Mouse (Mus musculus) G1E (cell line): ENCODE data around the gene Tbp.

Experiments
- CTCF ChIP-seq: IDR thresholded peaks from 2 replicates; pipeline ENCODE4 v1.5.1; 2012; ENCODE audit warnings: low read depth, low read length, inconsistent platforms, mixed read lengths
- TAL1 ChIP-seq: conservative IDR thresholded peaks from 2 replicates; pipeline ENCODE4 v1.6.1; 2012; ENCODE audit warnings: low read depth, low read length, inconsistent platforms, mixed read lengths

DNA sequence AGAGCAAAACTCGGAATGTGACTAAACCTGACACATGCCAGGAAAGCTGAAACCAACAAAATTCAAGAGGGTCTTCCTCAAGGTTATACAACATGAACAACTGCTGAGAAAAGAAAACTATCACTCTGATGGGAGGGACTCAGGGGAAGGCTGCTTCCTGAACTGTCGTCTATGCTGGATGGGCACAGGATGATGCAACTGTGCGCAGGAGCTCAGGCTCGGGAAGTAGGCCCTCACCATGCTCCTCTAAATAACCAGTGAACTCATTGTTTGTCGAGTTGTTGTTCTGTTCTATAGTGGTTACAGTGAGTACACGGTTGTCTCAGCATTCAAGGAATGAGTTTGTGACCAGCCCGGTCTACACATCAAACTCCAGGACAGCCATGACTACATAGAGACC lies 9.1 kb upstream of the Tbp start:
- TF ChIP-seq CTCF (no peak), TAL1 (no peak)
